Mouse (Mus musculus) embryonic facial prominence, embryonic 15.5 days (tissue): ENCODE results near the gene Dennd1c. TPM values are rescaled to one million over a fixed set of nuclear protein-coding genes. Genes with fewer than 3 reads are reported as not detected.

Source experiments
- ATAC-seq: fragments of 200-750 bp; cut with Nextera tagmentation; 2 replicates; pipeline ENCODE4 v1.8.0; 2017; ENCODE audit warnings: low read depth, moderate TSS enrichment; ENCODE audit not compliant: insufficient number of reproducible peaks, low FRiP score, low TSS enrichment
- H3K27ac ChIP-seq: fragments of 300-500 bp; sonication (generic); replicated peaks from 2 replicates; pipeline ENCODE4 v1.5.1; 2015; ENCODE audit warnings: mild to moderate bottlenecking, inconsistent platforms
- H3K27me3 ChIP-seq: fragments of 300-500 bp; sonication (generic); 2 replicates; pipeline ENCODE4 v1.6.1; 2015; ENCODE audit warnings: inconsistent platforms
- H3K36me3 ChIP-seq: fragments of 300-500 bp; sonication (generic); 2 replicates; pipeline ENCODE4 v1.6.1; 2015; ENCODE audit warnings: mild to moderate bottlenecking, inconsistent platforms
- H3K4me1 ChIP-seq: fragments of 300-500 bp; sonication (generic); 2 replicates; pipeline ENCODE4 v1.6.1; 2015; ENCODE audit warnings: inconsistent platforms
- H3K4me2 ChIP-seq: fragments of 300-500 bp; sonication (generic); replicated peaks from 2 replicates; pipeline ENCODE4 v1.6.1; 2015; ENCODE audit warnings: mild to moderate bottlenecking, inconsistent platforms
- H3K4me3 ChIP-seq: fragments of 300-500 bp; sonication (generic); replicated peaks from 2 replicates; pipeline ENCODE4 v1.5.1; 2015; ENCODE audit warnings: mild to moderate bottlenecking, inconsistent platforms
- H3K9ac ChIP-seq: fragments of 300-500 bp; sonication (generic); 2 replicates; pipeline ENCODE4 v1.6.1; 2015; ENCODE audit warnings: inconsistent platforms
- H3K9me3 ChIP-seq: fragments of 300-500 bp; sonication (generic); replicated peaks from 2 replicates; pipeline ENCODE4 v1.6.1; 2016; ENCODE audit warnings: inconsistent platforms
- WGBS: fragments of 180-500 bp; shearing (Covaris S2); methylation state at CpG from one replicate; pipeline ENCODE4 v1.1.7; 2015; 5-methylcytosine and 5-hydroxymethylcytosine counted together
- polyA plus RNA-seq: library from polyadenylated mRNA; unstranded; fragments of >200 nt; fragmentation: Nextera tagmentation; extraction: Ambion mirVana; gene quantifications from 2 replicates; pipeline ENCODE4 v1.2.1, GENCODE M21; 2015

The Dennd1c gene
- 2.6 and 4.9 TPM in 2 replicates for polyA plus RNA-seq

GRCm38 (mm10) chr17:57078336-57078735 is at the start of gene Dennd1c:
Dennd1c (minus strand) TSS chr17:57078514.
- Histone ChIP-seq H3K9me3 (no peaks in the 10 kb centered on the region), H3K4me2 (no peak within 1 kb of the TSS), H3K9ac (no peak within 1 kb of the TSS), H3K4me3 (no peak within 1 kb of the TSS), H3K27ac (no peak within 1 kb of the TSS), H3K27me3 (no peaks in the 10 kb centered on the region), H3K36me3 (no peaks in the 10 kb centered on the region), H3K4me1 (no peaks in the 10 kb centered on the region)
- ATAC-seq = no peak
- WGBS = 37% methylated on average over 6 of the region's 6 CpGs

GRCm38 (mm10) chr17:57125853-57126622 is 47.7 kb upstream of the Dennd1c start:
- H3K27me3 ChIP-seq = no peaks in the 10 kb centered on the region
- 63% methylated on average over 3 of the region's 3 CpGs for WGBS
- H3K27ac ChIP-seq = no peak overlapping the region
- no peak overlapping the region for H3K9ac ChIP-seq
- no peaks in the 10 kb centered on the region for H3K4me1 ChIP-seq
- no peak overlapping the region for H3K4me2 ChIP-seq
- no peaks in the 10 kb centered on the region for H3K36me3 ChIP-seq
- no peak overlapping the region for H3K4me3 ChIP-seq
- no peak for ATAC-seq
- H3K9me3 ChIP-seq = no peaks in the 10 kb centered on the region

- Histone ChIP-seq H3K27ac (no peak overlapping the region), H3K4me2 (no peak overlapping the region), H3K9me3 (no peaks in the 10 kb centered on the region), H3K4me3 (no peak overlapping the region), H3K4me1 (no peaks in the 10 kb centered on the region), H3K36me3 (no peaks in the 10 kb centered on the region), H3K9ac (no peak overlapping the region), H3K27me3 (no peaks in the 10 kb centered on the region)
- WGBS = 83% methylated on average over 4 of the region's 4 CpGs
- no peak for ATAC-seq
Measured at GRCm38 (mm10) chr17:57124792-57125191, 46.5 kb upstream of the Dennd1c start.

- Histone ChIP-seq H3K4me1 (0 out of 2 replicates have a peak, but pooled peaks cover 5% of the 10 kb centered on the region), H3K27me3 (no peaks in the 10 kb centered on the region), H3K27ac (no peak overlapping the region), H3K9me3 (no peaks in the 10 kb centered on the region), H3K4me3 (no peak overlapping the region), H3K4me2 (no peak overlapping the region), H3K9ac (no peak overlapping the region), H3K36me3 (no peaks in the 10 kb centered on the region)
- WGBS = 80% methylated on average over 11 of the region's 11 CpGs
- no peak for ATAC-seq
Measured at GRCm38 (mm10) chr17:57123192-57124118, 45.1 kb upstream of the Dennd1c start.

GRCm38 (mm10) chr17:57121856-57122255 is 43.5 kb upstream of the Dennd1c start:
- Histone ChIP-seq H3K4me2 (no peak overlapping the region), H3K27ac (no peak overlapping the region), H3K4me3 (no peak overlapping the region), H3K9me3 (no peaks in the 10 kb centered on the region), H3K36me3 (no peaks in the 10 kb centered on the region), H3K27me3 (no peaks in the 10 kb centered on the region), H3K9ac (no peak overlapping the region), H3K4me1 (0 out of 2 replicates have a peak, but pooled peaks cover 5% of the 10 kb centered on the region)
- no peak for ATAC-seq
- 49% methylated on average over 2 of the region's 2 CpGs for WGBS

- no peak overlapping the region for H3K4me3 ChIP-seq
- ATAC-seq = peak; percentile 78; the same call in 1 of the 2 replicates
- H3K27ac ChIP-seq = no peak overlapping the region
Measured at GRCm38 (mm10) chr17:57118524-57119349, 40.4 kb upstream of the Dennd1c start.

GRCm38 (mm10) chr17:57116801-57117200 is 38.5 kb upstream of the Dennd1c start:
- no peak overlapping the region for H3K4me3 ChIP-seq
- no peaks in the 10 kb centered on the region for H3K9me3 ChIP-seq
- 63% methylated on average over 2 of the region's 2 CpGs for WGBS
- no peak overlapping the region for H3K9ac ChIP-seq
- H3K27me3 ChIP-seq = no peaks in the 10 kb centered on the region
- no peak overlapping the region for H3K4me2 ChIP-seq
- no peak for ATAC-seq
- H3K4me1 ChIP-seq = 0 out of 2 replicates have a peak, but pooled peaks cover 5% of the 10 kb centered on the region
- no peaks in the 10 kb centered on the region for H3K36me3 ChIP-seq
- H3K27ac ChIP-seq = no peak overlapping the region

More at GRCm38 (mm10) chr17:57118524-57119349, 40.4 kb upstream of the Dennd1c start:
- H3K36me3 ChIP-seq = no peaks in the 10 kb centered on the region
- H3K9me3 ChIP-seq = no peaks in the 10 kb centered on the region
- 0 out of 2 replicates have a peak, but pooled peaks cover 5% of the 10 kb centered on the region for H3K4me1 ChIP-seq
- peak overlapping the region; percentile 19; the same call in 1 of the 2 replicates for H3K4me2 ChIP-seq
- no peak overlapping the region; the same call in 1 of the 2 replicates for H3K9ac ChIP-seq
- WGBS = under 1% methylated on average over 11 of the region's 11 CpGs
- H3K27me3 ChIP-seq = no peaks in the 10 kb centered on the region

- Histone ChIP-seq H3K9me3 (no peaks in the 10 kb centered on the region), H3K9ac (no peak overlapping the region), H3K4me1 (no peaks in the 10 kb centered on the region), H3K36me3 (no peaks in the 10 kb centered on the region), H3K27me3 (no peaks in the 10 kb centered on the region), H3K27ac (no peak overlapping the region), H3K4me3 (no peak overlapping the region), H3K4me2 (no peak overlapping the region)
- 84% methylated on average over 10 of the region's 10 CpGs for WGBS
- ATAC-seq = no peak
Measured at GRCm38 (mm10) chr17:57112768-57113474, 34.6 kb upstream of the Dennd1c start.

GRCm38 (mm10) chr17:57110005-57110404 is 31.7 kb upstream of the Dennd1c start:
- no peak overlapping the region for H3K4me3 ChIP-seq
- H3K9ac ChIP-seq = no peak overlapping the region
- ATAC-seq = no peak
- peaks cover 6% of the 10 kb centered on the region; the same call in 1 of the 2 replicates for H3K4me1 ChIP-seq
- 81% methylated on average over 1 of the region's 1 CpGs for WGBS
- H3K27me3 ChIP-seq = no peaks in the 10 kb centered on the region
- H3K9me3 ChIP-seq = no peaks in the 10 kb centered on the region
- H3K4me2 ChIP-seq = no peak overlapping the region
- no peak overlapping the region for H3K27ac ChIP-seq
- no peaks in the 10 kb centered on the region for H3K36me3 ChIP-seq

GRCm38 (mm10) chr17:57108666-57109171 is 30.4 kb upstream of the Dennd1c start:
- Histone ChIP-seq H3K27me3 (no peaks in the 10 kb centered on the region), H3K9ac (no peak overlapping the region), H3K27ac (no peak overlapping the region), H3K9me3 (no peaks in the 10 kb centered on the region), H3K4me3 (no peak overlapping the region), H3K4me2 (no peak overlapping the region), H3K36me3 (no peaks in the 10 kb centered on the region), H3K4me1 (peaks cover 13% of the 10 kb centered on the region)
- ATAC-seq = no peak
- 51% methylated on average over 5 of the region's 5 CpGs for WGBS
